Mouse (Mus musculus): Measurements from ENCODE around the gene Rtn4r.
A peak's percentile ranks its signal among the peaks of the same experiment; 100 is the strongest.

The Rtn4r gene

GRCm38 (mm10) chr16:18156579-18157350 is 29.3 kb downstream of the Rtn4r start:
- no peak for DNase-seq (ENCODE audit: low read depth, low spot score)

DNA sequence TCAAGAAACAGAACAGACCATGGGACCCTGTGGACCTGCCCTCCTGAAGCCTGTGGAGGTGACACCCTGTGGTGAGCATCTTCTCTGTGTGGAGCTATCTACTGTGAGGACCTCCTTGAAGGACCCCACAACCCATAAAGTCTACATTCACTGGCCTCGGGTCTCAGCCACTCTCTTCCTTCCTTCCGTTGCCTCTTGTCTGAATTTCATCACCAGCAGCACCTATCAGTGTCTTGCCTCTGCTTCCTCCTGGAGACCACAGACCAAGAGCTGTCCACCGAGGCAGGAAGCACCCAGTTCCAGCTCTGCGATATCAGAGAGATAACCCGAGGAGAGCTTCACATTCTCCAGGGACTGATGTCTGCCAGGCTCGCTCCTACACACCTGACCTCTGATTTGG is 31.8 kb downstream of the Rtn4r start:
- DNase-seq (ENCODE audit: low read depth, low spot score), result no peak

GRCm38 (mm10) chr16:18159778-18160177 is 32.3 kb downstream of the Rtn4r start:
- no peak for DNase-seq (ENCODE audit: low read depth, low spot score)

- no peak for DNase-seq (ENCODE audit: low read depth, low spot score)
Measured at GRCm38 (mm10) chr16:18160514-18160913, 33.1 kb downstream of the Rtn4r start.

DNA sequence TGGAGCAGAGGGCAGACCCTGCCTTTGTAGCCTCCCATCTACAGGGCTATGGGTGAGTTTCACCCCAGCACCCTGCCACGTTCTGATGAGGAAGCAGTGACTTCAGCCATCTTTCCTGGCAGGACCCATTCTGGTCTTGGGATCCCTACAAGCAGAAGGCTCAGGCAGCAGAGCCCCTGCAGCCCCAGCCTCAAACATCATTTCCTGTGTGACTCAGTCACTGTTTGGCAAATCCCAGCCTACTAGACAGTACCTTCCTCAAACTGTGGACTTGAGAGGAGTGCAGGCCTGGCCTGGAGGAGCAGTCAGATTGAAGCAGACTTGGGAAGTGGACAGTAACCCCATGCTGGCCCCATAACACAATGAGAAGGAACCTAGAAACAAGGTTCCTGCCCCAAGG is 33.7 kb downstream of the Rtn4r start:
- no peak for DNase-seq (ENCODE audit: low read depth, low spot score)

DNA sequence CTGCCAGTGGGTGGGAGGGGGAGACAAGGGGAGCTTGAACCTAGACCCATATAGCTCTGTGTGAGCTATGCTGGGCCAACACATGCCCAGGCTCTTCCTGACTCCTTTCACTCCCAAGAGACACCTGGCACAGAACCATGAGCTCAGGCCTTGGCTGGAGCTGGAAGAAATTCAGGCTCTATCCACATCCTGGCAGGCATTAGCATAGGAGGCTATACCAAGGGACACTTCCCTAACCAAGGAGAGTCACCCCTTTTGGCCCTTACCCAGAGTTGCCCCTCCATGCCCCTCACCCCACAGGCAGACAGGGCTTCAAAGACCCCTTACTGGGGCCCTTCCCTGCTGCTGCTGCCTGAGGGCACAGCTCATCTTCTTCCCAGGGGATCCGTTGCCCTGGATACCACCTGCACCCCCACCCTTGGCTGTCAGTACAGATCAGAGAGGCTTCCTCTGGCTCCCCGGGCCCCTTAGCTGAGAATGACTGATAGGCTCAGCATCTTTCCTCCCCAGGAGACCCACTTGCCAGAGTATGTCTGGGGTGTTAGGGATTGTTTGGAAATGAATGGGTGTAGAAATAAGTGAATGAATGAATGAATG is 37.3 kb downstream of the Rtn4r start:
- DNase-seq (ENCODE audit: low read depth, low spot score), result no peak

DNA sequence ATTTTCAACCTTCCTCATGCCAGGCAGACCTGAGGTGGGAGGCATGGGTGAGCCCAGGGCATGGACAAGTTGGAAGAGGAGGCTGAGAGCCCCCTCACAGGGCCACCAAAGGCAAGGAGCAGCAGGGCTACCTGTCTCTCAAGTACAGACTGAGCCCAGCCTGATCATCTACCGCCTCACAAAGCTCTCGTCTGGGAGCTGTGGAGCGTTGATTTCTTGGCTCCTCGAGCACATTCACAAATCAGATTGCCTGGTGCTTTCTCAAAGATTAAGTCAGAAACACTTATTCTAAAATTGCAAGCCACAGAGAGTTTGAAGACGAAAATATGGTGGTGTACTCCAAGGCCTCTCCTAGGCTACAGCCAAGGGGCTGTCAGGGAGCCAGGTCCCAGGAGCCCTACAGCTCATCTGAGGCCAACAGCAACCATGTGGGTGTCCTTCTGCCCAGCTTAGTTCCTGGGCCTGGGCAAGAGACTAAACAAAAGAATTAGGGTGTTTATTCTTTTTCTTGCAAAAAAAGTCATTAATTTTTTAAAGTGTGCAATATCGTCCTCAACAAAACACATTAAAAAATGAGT is 39.3 kb downstream of the Rtn4r start:
- no peak for DNase-seq (ENCODE audit: low read depth, low spot score)

DNA sequence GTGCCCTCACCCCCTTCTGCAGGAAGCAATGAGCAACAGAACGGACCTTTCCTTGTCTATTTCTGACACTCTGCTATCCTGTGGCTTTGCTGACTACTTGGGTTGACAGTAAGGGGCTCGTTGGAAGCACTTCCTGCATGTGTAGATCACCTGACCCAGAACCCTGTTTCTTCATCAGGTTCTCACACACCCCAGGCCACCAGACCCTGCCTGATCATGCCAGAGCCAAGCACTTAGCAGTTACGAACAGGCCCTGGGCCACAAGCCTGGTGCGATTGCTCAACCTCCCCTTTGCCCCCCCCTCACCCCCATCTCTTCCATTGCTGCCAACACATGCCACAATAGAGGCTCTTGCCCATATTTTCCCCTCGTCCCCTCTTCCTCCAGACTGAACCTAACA is 41.7 kb downstream of the Rtn4r start:
- no peak for DNase-seq (ENCODE audit: low read depth, low spot score)

DNA sequence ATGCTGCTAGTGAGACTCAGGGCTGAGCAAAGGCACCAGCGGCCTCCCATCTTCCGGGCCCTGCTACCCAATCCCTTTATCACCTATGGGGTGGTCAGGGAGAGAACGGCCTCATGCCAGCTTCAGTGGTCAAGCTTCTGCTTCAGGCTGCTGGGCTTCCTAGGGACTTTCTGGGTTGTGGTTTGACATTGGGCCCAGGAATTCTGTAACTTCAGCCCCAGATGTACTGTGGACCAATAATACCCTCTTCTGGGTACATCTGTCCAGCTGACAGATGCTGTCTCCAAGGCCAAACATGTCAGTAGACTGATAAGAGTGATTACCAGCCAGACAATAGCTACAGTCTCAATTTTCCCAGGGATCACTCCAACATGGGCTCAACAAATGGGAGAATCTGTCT is 42.3 kb downstream of the Rtn4r start:
- no peak for DNase-seq (ENCODE audit: low read depth, low spot score)

- DNase-seq (ENCODE audit: low read depth, low spot score), result peak; percentile 48
Measured at GRCm38 (mm10) chr16:18172266-18172855, 44.9 kb downstream of the Rtn4r start.

DNA sequence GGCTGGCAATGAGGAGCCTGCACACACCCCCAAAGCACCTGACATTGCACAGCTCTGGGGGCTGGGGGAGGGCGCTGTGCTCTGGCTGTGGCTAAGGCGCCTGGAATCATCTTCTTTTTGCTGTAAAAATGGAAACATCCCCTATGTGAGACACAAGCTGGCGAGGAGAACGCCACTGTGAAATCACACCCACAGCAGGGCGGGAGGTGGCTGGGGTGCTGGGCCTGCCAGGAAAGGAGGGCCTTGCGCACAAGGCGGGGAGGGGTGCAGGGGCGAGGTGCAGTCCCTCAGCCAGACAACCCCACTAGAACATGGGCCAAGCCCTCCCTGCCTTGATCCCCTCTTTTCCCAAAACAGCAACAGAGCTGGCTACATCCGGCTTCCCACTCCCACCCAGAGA is 45.8 kb downstream of the Rtn4r start:
- no peak for DNase-seq (ENCODE audit: low read depth, low spot score)

- DNase-seq (ENCODE audit: low read depth, low spot score), result no peak
Measured at GRCm38 (mm10) chr16:18173788-18174187, 46.3 kb downstream of the Rtn4r start.

DNA sequence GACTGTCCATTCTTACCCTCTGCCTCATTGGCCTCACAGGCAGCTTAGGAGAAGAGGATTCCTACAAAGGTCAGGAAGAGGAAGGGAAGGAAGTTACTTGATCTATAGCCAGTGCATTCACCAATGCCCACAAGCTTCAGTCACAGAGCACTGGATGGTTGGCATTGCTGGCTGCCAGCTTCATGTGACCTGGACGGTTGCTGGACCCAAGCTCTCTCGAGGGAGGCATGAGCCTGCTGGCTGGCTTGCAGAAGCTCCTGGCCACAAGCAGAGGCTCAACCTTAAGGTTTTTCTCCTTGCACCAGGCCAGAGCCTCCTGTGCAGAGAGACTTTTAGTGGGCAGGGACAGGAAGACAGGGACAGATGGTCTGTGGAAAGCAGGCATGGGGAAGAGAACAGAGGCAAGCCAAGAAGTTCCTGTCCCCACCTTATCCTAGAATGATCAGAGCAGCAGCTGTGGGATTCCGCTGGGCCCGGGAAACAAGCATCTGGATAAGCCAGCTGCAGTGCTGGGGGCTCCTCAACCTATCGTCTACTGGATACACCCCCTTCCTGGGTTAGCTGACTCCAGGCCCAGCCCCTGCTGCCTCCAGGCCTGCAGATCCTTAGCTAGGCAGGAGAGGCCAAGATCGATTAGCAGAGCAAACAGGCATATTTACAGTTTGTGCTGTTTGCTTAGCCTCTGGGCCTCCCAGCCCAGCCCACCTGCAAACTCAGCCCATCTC is 48.5 kb downstream of the Rtn4r start:
- DNase-seq (ENCODE audit: low read depth, low spot score), result no peak

- no peak for DNase-seq (ENCODE audit: low read depth, low spot score)
Measured at GRCm38 (mm10) chr16:18176758-18177157, 49.3 kb downstream of the Rtn4r start.

DNA sequence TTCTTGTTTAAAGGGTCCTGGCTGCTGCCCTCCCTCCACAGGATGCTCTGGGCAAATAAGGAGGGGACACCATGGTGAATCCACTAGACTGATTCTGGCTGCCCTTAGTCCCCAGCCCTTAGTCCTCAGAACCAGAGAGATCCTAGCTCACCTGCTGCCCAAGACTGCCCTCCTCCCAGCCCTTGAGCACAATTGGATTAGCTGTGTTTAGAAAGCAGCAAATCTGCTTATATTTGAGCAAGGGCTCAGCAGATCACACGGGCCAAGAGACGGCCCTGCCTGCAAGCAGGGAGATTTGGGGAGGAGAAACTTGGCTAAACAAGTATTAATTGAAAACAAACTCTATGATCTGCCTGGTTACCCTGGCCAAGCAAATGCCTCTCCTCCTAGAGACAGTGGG is 52.1 kb downstream of the Rtn4r start:
- no peak for DNase-seq (ENCODE audit: low read depth, low spot score)

DNA sequence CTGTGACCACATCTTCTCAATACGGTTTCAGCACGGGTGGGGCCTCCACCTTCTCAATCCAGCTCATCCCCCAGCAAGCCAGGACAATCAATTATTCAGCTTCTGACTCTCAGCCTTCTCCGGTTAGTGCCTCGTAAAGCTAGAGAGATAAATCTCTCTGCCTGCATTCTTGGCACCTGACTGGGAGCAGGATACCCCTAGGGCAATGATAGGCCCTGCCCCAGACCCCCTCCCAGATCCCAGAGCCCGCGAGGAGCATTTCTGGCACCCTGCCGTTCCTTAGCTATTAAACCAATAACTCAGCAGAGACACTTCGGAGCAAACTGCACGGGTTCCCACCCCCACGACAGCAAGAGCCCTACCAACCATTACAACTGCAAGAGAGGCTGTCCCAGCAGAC is 54.0 kb downstream of the Rtn4r start:
- DNase-seq (ENCODE audit: low read depth, low spot score), result no peak

GRCm38 (mm10) chr16:18182766-18183165 is 55.3 kb downstream of the Rtn4r start:
- no peak for DNase-seq (ENCODE audit: low read depth, low spot score)

- DNase-seq (ENCODE audit: low read depth, low spot score), result no peak
Measured at GRCm38 (mm10) chr16:18185715-18186449, 58.4 kb downstream of the Rtn4r start.

GRCm38 (mm10) chr16:18186798-18187197 is 59.4 kb downstream of the Rtn4r start:
- no peak for DNase-seq (ENCODE audit: low read depth, low spot score)

- no peak for DNase-seq (ENCODE audit: low read depth, low spot score)
Measured at GRCm38 (mm10) chr16:18187221-18187620, 59.8 kb downstream of the Rtn4r start.

GRCm38 (mm10) chr16:18191006-18191405 is 63.6 kb downstream of the Rtn4r start:
- no peak for DNase-seq (ENCODE audit: low read depth, low spot score)

All from c-Kit-negative CD71-positive TER-119-positive erythroid progenitor cells, embryonic 14.5 days (primary cell).